Mouse (Mus musculus) cerebellum, adult 11 months (tissue): ENCODE results near the gene Gm20696.
A peak's percentile ranks its signal among the peaks of the same experiment; 100 is the strongest.

Experiments used
- DNase-seq: peaks from one replicate; pipeline ENCODE4 v3.0.0; 2022

Gm20696 gene

DNA sequence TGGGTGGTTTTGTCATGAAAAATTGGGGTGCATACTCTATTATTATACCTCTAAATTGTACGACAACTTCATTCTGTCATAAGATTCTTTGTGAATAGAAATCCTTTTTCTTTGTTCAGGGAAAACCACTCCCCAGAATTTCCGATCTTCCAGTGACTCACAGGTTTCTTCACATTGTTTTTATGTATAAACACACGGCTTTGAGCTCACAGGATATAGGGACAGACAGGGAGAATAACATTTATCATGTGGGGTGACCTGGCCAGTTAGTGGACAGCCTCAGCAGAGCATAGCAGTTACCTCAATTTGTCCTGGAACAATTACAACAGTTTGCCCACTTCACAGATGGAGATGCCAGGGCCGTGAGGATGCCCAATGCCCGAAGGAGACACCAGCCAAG is 109.6 kb downstream of the Gm20696 start:
- DNase-seq: no peak

DNA sequence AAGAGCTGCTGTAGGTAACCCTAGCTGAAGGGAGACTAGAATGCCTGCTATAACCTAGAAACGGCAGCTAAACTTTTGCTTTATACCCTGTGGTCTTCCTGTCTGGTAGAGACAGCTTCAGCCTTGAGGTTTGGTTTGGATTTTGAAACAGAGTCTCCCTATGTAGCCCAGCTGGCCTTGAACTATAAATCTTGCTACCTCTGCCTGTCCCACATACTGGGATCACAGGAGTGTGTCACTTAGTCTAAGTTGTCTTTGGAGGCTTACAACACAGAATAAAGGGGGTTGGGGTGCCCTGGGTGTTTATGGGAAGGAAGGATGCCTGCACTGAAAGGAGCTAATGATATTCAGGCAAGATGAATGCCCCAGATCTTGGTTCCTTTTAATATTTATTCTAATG is 113.8 kb downstream of the Gm20696 start:
- no peak for DNase-seq

DNA sequence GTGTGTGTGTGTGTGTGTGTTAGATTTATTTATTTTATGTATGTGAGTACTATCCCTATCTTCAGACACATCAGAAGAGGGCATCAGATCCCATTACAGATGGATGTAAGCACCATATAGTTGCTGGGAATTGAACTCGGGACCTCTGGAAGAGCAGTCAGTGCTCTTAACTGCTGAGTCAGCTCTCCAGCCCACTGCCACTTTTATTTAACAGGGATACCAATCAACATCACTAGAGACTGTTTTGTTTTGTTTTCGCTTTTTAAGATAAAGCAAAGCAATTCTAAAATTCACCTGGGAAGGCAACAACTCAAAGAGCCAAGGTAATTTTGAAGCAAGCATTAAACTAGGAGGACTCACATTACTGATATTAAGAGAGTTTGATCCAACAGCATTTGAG is 120.2 kb downstream of the Gm20696 start:
- no peak for DNase-seq

DNA sequence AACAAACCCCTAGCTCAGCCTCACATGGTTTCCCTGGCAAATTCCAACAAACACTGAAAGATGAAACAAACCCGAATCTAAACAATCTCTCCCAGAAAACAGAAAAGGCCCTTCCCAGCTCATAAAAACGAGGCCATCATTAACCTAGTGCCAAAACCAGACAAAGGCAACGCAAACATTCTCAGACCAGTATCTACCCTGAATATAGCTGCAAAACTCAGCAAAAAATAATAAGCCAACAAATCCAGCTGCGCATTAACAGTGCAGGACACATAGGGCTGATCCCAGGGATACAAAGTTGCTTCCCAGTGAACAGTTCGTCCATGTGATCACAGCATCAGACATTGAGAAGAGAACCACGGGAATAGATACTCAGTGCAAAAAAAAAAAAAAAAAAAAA is 121.2 kb downstream of the Gm20696 start:
- no peak for DNase-seq

DNA sequence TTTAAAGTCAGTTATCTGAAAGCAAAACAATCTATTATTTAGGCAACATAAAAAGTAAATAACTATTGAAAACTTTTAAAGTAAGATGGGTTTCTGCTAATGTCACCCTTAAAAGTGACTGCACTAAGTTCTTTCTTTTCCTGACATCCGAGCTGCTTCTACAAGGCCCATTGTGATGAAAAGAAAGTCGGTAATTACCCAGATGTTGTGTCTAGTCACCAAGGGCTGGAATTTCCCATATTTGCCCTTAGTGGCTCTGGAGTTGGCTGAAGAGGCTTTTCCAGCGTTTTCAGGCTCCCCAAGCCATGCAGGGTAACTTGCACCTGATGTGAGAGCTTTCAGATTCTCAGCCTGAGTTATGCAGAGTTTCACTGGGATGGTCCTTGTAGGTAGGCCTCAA is 125.5 kb downstream of the Gm20696 start:
- DNase-seq: no peak

DNA sequence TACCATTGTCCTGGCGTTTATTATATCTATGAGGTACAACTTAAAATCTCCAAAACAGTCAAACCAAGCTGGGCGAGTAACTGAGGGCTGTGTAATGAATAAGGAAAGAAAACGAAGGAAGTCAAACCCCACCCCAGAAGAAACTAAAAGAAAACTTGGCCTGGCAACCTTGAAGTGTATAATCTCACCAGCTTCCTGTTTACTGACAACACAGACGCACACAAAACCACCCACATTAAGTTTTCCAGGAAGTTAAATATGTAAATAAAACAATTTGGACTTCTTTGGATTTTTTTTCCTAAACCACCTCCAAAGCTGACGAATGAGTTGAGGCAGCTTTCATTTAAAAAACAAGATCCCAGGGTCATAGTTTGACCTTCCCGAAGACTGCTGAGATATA is 125.9 kb downstream of the Gm20696 start:
- DNase-seq: no peak

GRCm38 (mm10) chr6:99540146-99540545 is 126.5 kb downstream of the Gm20696 start:
- DNase-seq: no peak

DNA sequence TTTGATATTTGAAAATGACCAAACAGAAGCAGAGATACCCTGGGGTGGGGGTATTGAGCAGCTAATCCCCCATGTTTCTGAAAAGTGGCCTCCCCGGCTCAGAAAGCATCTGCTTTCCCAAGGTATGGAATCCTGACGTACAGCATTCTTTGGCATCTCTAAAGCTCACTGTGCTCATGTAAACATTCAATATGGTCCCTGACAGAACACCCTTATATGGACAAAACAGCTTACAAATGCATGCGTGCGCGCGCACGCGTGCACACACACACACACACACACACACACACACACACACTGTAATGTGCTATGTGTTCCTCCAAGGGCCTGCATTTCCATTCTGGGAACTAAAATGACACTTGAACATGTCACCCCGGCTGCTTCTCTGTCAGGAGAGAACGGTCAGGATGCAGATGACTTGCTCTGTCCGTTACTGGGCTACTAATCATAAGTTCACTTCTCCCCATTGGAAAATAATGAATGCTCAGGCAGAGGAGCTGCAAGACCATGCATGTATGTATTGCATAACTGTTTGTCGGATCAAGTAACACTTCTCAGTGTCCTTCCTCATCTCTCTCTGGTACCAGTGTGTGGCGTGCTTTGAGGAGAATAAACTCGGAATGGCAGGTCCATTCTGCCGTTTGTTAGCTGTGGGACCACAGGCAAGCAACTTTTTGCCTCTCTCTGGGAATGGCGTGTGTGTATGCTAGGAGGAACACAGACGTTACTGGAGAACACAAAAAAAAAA is 128.2 kb downstream of the Gm20696 start:
- no peak for DNase-seq

GRCm38 (mm10) chr6:99534211-99534745 is 132.3 kb downstream of the Gm20696 start:
- DNase-seq: peak; percentile 25

DNA sequence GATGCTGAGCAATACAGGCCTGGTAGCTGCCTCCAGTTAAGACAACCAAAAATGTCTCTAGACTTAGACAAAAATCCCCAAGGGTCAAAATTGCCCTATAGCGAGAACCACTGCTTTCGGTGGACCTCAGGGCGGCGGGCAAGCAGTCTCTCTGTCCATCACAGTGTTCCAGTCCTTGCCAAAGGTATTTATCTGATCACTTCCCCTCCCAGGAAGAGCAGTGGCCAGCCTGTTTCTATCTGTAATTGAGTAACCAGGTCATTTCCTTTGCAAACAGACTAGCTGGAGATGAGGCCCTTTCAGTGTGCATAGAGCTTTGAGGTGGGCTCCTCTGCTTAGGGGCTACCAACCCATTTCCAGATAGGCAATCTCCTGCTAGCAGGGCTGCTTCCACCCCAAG is 134.1 kb downstream of the Gm20696 start:
- no peak for DNase-seq

GRCm38 (mm10) chr6:99528972-99529371 is 137.6 kb downstream of the Gm20696 start:
- DNase-seq: no peak

GRCm38 (mm10) chr6:99527457-99528105 is 139.0 kb downstream of the Gm20696 start:
- no peak for DNase-seq

- DNase-seq: peak; percentile 11
These were observed 141.2 kb downstream of the Gm20696 start for GRCm38 (mm10) chr6:99525351-99525750.

GRCm38 (mm10) chr6:99523679-99524370 is 142.8 kb downstream of the Gm20696 start:
- no peak for DNase-seq

GRCm38 (mm10) chr6:99523109-99523632 is 143.4 kb downstream of the Gm20696 start:
- peak; percentile 60 for DNase-seq

- DNase-seq: peak; percentile 76
These were observed 144.1 kb downstream of the Gm20696 start, which contains the start of gene Foxp1 for GRCm38 (mm10) chr6:99522359-99523108. TSS of gene Foxp1 (minus strand) at chr6:99522721.

DNA sequence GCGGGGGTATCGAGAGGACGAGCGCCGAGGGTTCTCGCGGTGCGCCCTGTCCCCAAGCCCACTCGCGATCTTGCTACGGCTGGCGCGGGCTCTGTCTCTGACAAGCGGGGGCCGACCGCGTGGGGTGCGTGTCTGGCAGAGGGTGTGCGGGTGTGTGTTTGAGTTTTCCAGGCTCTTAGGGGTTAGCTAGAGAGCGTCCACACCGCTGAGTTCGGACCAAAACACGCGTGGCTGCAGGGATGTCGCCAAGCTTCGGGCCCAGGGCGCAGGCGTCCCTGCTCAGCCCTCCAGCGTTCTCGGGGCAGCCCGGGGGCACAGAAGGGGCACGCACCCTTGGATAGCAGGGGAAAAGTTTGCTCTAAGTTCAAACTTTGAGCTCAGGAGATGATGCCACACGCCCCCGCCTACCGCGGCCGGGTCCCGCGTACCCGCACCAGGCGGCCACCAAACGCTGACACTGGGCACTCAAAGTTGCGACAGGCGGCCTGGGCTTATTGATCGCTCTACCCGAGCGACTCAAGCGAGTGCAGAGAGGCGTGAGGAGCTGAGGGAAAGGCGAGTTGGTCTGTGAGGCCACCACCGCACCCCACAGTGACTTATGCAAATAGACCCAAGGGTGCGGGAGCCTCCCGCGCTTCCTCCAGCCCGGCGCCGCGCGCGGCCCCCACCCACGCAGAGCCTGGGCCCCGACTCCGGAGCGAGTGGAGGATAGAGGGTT is 144.8 kb downstream of the Gm20696 start:
- DNase-seq: peak; percentile 38

DNA sequence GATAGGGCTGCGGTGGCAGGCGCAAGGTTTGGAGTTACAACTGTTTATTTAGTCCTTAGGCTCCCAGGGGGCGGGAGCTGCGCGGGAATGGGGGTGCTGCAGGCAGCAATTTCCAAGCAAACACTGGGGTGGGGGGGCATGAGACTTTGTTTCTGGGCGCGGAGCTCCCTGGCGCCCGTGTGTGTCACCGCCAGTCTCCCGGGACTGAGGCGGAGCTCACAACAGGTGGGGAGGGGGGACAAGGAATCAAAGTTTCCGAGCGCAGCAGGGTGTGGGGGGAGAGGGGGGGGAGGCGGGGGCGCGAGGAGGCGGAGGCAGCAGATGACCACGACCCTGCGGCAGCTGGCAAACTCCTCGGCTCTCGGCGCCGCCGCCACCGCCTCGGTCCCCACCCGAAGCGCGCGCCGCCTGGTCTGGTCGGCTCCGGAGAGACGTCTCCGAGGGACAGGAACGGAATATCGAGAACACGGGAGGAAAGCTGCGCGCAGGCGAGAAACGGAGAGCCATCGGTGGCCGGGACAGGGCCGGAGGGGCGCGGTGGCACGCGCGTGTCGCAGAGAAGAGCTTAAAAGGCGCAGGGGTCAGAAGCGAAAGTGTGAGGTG is 145.5 kb downstream of the Gm20696 start:
- DNase-seq: peak; percentile 32

DNA sequence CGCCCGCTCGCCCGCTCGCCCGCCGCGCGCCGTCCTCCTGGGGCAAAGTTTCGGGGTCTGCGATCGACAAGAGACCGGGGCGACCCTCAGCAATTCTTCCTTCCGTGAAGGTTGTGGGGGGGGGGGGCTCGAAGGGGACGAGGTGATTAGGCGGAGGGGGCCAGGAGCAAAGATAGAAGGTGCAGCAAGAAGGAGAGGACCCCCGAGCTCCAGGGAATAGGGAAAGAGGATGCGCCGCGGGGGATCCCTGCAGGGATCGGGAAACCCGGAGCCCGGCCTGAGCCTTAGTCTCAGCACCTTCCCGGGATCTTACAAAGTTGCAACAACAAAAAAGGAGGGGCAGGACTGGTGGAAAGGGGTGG is 145.9 kb downstream of the Gm20696 start:
- DNase-seq: no peak

DNA sequence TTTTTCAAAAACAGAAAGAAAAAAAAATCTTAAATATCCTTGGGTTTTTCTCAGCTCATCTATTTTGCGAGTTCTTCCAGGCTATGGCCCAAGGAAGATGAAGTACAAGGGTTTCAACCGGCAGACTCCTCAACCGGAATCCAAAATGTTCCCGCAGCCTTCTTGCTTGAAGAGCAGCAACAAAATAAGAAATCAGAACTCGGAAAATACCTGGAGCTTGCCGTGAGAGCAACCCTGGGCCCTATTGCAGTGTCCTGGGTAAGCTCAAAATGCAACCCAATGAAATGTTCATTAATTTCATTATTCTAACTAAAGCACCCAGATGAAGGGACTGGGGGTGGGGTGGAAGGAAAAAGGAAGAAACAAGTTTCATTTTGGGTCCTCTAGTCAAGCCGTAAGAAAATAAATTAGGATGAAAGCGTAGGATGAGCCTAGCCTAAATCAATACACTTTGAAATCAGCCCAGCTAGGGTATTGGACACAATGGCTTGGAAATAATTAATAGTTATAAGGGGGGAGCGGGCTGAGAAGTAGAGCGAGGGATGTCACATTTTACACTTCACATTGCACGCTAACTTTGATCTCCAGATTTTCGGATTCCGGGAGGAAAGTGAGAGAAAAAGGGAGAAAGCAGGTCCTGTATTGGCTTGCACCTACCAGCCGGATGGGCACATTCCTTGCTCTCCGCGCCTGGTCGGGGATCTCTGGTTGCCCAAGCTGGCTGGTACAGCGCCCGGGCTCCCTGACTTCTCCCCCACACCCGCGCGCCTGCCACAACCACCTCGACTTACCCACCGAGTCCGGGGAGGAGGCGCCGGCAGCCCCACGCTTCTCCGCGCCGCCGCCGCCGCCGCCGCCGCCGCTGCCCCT is 146.6 kb downstream of the Gm20696 start:
- peak; percentile 29 for DNase-seq

GRCm38 (mm10) chr6:99519052-99519451 is 147.5 kb downstream of the Gm20696 start:
- DNase-seq: no peak
